Mouse (Mus musculus) retina, adult 2 months (tissue): Measurements from ENCODE around the gene Tfcp2l1.

Experiments
- DNase-seq: peaks from one replicate; pipeline ENCODE4 v3.0.0-alpha.2; 2012; ENCODE audit warnings: low read depth, low spot score

The Tfcp2l1 gene

GRCm38 (mm10) chr1:118650771-118651080 is 23.0 kb downstream of the Tfcp2l1 start:
- DNase-seq = no peak

GRCm38 (mm10) chr1:118658716-118659115 is 31.0 kb downstream of the Tfcp2l1 start:
- no peak for DNase-seq

- no peak for DNase-seq
Observed at GRCm38 (mm10) chr1:118660880-118661465, 33.2 kb downstream of the Tfcp2l1 start.

GRCm38 (mm10) chr1:118663062-118663461 is 35.3 kb downstream of the Tfcp2l1 start:
- DNase-seq = no peak

GRCm38 (mm10) chr1:118667536-118667935 is 39.8 kb downstream of the Tfcp2l1 start:
- no peak for DNase-seq

GRCm38 (mm10) chr1:118672196-118672595 is 44.5 kb downstream of the Tfcp2l1 start:
- no peak for DNase-seq

- DNase-seq = no peak
Observed at GRCm38 (mm10) chr1:118674176-118674575, 46.4 kb downstream of the Tfcp2l1 start.

GRCm38 (mm10) chr1:118681980-118682379 is 54.2 kb downstream of the Tfcp2l1 start:
- no peak for DNase-seq

GRCm38 (mm10) chr1:118683686-118684085 is 55.9 kb downstream of the Tfcp2l1 start:
- no peak for DNase-seq

- no peak for DNase-seq
Observed at GRCm38 (mm10) chr1:118687726-118688125, 60.0 kb downstream of the Tfcp2l1 start.

- DNase-seq = no peak
Observed at GRCm38 (mm10) chr1:118689830-118690229, 62.1 kb downstream of the Tfcp2l1 start.

GRCm38 (mm10) chr1:118694436-118694835 is 66.7 kb downstream of the Tfcp2l1 start:
- no peak for DNase-seq

GRCm38 (mm10) chr1:118697906-118698305 is 70.2 kb downstream of the Tfcp2l1 start:
- no peak for DNase-seq

- no peak for DNase-seq
Observed at GRCm38 (mm10) chr1:118699118-118699890, 71.6 kb downstream of the Tfcp2l1 start.

GRCm38 (mm10) chr1:118699961-118700360 is 72.2 kb downstream of the Tfcp2l1 start:
- no peak for DNase-seq

GRCm38 (mm10) chr1:118711606-118712005 is 83.9 kb downstream of the Tfcp2l1 start:
- DNase-seq = no peak

GRCm38 (mm10) chr1:118716225-118716624 is 88.5 kb downstream of the Tfcp2l1 start:
- DNase-seq = no peak

- DNase-seq = no peak
Observed at GRCm38 (mm10) chr1:118718055-118718454, 90.3 kb downstream of the Tfcp2l1 start.

GRCm38 (mm10) chr1:118719699-118720098 is 92.0 kb downstream of the Tfcp2l1 start:
- DNase-seq = no peak

GRCm38 (mm10) chr1:118720474-118721095 is 92.8 kb downstream of the Tfcp2l1 start:
- no peak for DNase-seq

GRCm38 (mm10) chr1:118727075-118727474 is 99.3 kb downstream of the Tfcp2l1 start:
- DNase-seq = no peak

- no peak for DNase-seq
Observed at GRCm38 (mm10) chr1:118728796-118729195, 101.1 kb downstream of the Tfcp2l1 start.
